Mouse (Mus musculus): Measurements from ENCODE around the gene Cacna2d3. TPM values are rescaled to one million over a fixed set of nuclear protein-coding genes. Genes with fewer than 3 reads are reported as not detected.
A peak's percentile ranks its signal among the peaks of the same experiment; 100 is the strongest.

The Cacna2d3 gene
- total RNA-seq, 2 experiments from 2014 or later, result 115 to 117 TPM

DNA sequence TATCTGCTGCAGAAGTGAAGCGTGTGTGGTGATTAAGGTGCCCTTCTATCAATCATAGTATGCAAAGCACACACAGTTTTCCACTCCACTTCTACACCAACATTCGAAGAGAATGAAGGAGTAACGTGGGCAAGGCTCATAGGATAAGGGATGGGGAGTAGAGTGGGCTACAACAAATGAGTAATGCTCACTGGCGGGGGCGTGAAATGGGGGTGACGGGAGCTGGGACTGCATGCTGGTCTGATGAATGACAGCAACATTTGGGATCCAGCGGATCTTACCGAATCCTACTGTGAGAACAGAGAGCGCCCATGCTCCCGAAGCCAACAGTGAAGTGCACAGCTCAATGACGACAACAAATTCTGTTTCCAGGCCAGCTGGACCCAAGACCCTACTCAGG lies 76.2 kb downstream of the Cacna2d3 start:
- no peak for DNase-seq (ENCODE audit: low spot score in 2 of 2)

DNA sequence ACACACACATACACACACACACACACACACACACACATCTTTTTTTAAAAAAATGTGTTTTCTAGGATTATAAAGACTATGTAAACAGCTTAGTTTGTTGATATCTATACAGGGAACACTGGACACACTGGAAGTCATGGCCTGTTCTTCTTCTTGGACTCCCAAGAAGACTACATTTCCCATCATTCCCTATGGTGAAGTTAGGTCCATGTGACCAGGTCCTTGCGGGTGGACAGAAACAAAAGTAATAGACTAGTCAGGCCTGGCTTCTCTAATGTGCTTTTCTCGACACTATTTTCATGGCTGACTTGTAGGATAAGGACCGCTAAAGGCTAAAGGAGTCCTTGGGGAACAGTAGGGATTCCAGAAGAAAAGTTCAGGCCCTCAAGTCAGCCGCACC lies 78.4 kb downstream of the Cacna2d3 start:
- DNase-seq (ENCODE audit: low spot score in 2 of 2), result no peak

DNA sequence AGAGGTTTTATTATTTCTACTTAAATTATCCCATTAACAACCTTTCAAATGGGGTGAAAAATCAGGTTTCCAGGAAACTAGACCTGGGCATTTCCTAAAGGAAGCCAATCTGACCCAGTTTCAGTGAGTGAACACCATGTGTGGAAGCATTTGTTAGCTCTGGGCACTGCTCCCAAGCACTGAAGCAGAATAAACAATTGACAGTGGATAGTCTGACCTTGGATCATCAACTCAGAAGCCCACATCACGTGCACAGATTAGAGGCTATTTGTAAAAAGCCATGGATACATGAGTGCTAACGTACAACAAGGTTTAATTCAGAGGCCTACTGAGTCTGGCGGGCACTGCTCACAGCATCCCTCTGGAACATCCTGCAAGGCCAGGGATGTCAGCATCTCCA lies 82.4 kb downstream of the Cacna2d3 start:
- DNase-seq (ENCODE audit: low spot score in 2 of 2), result no peak

DNA sequence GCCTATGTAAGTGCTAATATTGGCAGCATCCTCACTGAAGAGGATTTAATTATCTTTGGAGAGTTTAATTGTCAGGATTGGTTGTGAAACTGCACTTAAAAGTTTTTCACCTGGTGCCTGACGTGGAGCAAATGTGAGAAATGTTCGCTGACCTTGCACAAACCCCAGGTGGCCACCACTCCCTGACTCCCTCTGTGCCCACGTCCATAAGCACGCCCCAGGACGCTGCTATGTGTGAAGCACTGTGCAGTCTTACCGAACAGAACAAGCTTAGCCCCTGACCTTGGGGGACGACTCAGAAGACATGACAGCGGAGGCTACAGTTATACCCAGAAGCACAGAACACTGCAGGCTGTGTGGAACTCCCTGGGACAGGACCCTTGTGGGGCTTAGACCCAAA lies 93.5 kb downstream of the Cacna2d3 start:
- DNase-seq (ENCODE audit: low spot score in 2 of 2), result no peak

DNA sequence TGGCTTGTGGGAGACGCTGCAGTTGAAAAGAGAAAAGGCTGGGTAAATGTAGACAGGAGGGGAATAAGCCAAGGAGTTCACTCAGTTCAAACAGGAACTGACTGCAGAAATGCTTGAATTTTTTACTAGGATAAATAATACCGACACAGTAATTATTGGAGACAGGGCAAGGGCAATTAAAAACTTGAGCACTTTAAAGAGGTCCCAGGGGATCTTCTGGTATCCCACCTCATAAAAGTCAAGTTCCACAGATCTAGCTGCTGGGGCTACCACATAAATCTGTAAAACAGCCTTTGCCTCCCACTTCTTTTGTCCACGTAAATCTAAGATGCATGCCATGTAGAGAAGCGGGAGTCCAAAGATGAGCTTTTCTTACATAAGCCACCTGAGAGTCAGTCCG lies 109.2 kb downstream of the Cacna2d3 start:
- DNase-seq (ENCODE audit: low spot score in 2 of 2), result no peak

DNA sequence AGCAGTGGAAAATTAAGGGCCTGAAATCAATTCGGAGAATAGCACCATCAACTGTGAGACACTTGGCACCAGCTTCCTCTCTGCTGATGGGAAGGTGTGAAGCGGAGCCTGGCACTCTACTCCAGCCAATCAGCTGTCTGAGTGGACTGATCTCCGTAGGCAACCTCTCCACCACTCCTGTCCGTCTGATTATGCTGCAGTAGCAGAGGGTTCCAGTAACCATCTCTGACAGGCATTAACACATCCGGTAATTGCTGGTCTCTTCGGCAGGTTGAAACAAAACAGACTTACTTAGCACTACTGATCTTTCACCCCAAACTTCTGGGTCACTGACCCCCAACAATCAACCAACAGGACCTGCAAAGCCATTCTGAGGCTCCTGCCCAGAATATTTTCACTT lies 112.9 kb downstream of the Cacna2d3 start:
- no peak for DNase-seq (ENCODE audit: low spot score in 2 of 2)

DNA sequence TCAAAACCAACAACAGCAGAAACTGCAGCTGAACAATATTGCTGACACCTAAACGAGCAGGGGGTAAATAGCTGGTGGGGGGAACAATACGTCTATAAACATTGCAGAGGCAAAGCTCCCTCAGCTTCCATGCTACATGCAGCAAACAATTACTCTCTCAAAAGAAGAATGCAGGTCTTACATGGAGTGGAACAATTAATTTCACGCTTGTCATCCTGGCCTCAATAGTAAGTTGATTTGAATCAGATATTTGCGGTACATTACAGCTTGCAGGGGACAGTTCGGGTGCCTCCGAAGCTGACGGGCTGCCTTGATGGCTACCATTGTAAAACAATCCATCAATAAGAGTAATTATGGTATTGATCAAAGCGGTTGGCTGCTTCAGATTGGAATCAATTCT lies 122.2 kb downstream of the Cacna2d3 start:
- no peak for DNase-seq (ENCODE audit: low spot score in 2 of 2)

DNA sequence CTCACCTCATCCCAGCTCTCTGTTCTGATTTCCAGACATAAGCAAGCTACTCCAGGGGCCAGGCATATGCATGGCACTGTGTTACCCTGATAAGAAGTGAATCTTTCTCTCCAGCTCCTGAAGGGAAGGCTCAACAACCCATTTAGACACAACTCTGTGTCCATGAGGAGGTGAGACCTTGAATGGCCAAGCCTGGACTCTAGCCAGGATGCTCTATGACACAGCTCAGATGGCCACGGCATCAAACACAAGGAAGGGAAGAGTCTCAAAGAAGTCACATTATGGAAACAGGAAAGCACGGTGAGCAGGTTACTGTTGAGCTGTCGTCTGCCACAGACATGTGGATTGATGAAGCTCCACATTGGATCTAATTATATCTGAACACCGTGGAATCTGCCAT lies 128.8 kb downstream of the Cacna2d3 start:
- DNase-seq (ENCODE audit: low spot score in 2 of 2), result no peak

DNA sequence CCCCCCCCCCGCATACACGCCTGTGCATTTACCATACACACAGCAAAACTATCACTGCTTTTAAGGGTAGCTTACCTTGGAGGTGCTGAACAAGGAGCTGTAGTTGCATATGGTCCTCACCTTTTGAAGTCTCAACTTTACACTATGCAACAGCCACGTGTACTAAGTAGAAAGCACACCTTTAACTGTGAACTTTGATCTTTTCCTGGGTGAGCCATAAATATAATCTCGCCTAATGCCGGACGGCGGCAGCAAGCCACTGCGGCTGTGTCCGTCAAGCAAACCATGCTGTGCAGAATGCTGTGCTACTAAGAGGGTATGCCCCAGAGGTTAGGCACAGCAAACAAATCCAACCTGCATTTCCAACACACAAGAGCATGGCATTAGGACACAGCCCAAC lies 132.0 kb downstream of the Cacna2d3 start:
- DNase-seq (ENCODE audit: low spot score in 2 of 2), result no peak

DNA sequence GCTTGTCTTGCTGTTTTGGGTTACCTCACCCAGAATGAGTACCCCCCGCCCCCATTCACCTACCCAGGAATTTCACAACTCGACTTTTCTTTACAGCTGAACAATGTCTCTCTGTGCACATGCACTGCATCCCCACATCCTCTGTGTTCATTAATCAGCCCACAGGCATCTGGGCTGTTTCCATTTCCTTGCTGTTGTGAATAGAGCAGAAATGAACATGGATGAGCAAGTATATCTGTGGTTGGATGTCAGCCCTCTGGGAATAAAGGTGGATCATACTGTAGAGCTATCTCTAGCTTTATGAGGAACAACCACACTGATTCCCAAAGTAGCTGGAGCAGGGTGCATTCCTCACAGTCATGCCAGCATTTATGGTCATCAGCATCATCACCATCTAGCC lies 139.7 kb downstream of the Cacna2d3 start:
- no peak for DNase-seq (ENCODE audit: low spot score in 2 of 2)

DNA sequence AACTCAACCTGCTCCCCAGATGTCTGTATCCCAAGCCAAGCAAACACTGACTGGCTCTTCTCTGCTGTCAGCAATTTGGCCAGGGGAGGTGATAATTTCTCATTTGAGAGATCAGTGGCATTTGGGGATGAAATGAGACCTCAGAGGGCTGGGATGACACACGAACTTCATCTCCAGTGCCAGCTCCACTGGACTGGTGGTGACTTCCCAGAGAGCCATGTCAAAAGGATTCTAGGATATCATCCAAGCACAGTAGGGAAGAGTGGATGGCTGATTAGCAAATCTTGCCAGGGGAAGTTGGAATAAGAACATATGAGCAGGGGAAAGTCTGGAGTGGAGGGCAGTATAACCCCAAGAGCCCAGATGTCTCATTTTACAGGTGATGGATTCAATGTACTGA lies 143.9 kb downstream of the Cacna2d3 start:
- DNase-seq (ENCODE audit: low spot score in 2 of 2), result no peak

DNA sequence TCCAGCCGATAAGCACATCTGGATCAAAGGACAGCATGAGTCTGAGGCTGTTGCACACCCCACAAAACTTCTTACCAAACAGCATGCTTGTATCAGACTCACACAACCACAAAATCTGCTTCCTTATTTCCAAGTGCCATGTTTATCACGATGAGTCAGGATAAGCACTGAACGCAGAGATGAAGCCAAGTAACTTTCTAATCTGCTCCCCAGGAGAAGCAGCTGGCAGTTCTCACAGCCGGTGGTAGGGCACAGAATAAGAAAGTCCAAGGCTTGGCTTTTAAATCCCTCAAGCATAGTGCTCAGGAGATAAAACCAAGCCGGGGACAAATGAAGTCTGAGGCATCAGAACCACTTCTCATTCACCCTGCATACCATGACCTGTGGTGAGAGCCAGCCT lies 146.1 kb downstream of the Cacna2d3 start:
- peak in 1 of 2 experiments; percentile 19 for DNase-seq (ENCODE audit: low spot score in 2 of 2)

DNA sequence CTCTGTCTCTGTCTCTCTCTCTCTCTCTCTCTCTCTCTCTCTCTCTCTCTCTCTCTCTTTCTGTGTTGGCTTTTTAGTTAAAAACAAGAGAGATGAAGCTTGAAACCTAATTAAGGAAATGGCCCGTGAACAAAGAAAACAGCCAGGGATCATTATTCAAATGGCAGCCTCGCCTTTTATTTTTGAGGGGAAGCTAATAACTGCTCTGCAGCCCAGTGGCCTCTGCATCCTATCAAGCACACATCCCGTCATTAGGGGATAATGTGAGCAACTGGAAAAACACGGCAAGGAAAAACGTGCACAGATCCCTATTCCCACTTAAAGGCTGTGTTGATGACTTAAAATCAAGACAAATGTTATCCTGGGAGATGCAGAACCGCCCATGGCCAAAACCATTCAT lies 159.0 kb downstream of the Cacna2d3 start:
- no peak for DNase-seq (ENCODE audit: low spot score in 2 of 2)

DNA sequence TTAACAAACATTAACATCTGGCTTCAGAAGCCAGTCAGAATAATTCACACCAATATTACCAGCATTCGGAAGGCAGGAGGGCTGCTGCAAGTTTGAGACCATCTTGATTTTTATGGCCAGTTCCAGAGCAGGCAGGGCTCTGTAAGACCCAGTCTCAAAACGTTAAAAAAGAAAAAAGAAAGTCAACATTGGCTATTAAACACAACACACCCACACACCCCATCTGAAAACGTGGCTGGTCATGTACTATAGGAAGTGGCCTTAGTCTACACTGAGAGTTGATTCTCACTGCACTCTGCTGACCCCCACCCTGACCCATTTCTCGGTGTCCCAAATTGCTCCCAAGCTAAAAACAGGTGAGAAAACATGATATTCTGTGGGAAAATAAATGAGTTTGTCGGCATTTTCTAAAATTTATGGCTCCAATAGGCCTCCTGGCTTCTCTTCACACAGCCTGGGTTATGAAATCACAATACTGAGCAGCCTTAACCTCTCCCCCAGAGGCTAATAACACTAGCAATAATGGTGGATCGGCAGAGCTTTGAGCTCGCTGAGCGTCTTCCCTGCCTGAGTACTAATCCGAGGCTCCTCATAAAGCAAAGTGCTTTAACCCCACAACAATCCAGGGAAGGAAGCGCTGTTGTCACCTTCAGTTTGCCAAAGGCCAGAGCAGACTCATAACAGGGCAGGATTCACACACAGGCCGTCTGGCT lies 160.4 kb downstream of the Cacna2d3 start:
- no peak for DNase-seq (ENCODE audit: low spot score in 2 of 2)

DNA sequence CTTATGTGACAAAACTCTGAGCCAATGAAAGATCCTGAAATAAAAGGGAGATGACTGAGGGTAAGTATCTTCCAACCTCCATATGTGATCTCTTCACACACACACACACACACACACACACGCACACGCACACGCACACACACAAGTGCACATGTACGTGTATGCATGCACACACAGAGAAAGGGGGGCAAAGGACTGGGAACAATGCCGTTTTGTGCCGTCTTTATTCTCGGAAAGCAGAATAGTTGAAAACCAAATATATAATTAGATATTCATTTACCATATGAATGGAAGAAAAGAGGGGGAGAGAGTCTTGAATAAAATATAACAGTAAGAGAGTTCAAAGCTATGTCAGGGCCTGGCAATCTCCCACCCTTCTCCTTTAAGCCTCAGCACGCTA lies 163.2 kb downstream of the Cacna2d3 start:
- DNase-seq (ENCODE audit: low spot score in 2 of 2), result no peak

DNA sequence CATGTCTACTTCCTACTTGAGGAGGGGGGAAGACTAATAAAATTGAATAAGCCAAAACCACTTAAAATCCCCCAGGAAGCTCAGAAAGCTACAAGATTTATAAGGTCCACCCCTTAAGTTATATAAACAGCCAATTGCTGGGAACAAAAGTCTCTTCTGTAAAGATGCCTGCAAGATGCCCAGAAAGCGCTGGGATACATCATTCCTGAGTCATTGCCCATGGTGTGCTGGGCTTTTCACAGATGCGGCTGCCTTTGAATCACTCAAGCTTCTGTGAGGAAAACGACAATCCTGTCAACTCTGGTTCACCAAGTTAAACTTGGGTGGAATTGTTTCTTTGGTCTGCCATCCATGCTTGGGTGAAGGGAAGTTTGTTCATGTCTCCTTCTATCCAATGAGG lies 165.5 kb downstream of the Cacna2d3 start:
- no peak for DNase-seq (ENCODE audit: low spot score in 2 of 2)

DNA sequence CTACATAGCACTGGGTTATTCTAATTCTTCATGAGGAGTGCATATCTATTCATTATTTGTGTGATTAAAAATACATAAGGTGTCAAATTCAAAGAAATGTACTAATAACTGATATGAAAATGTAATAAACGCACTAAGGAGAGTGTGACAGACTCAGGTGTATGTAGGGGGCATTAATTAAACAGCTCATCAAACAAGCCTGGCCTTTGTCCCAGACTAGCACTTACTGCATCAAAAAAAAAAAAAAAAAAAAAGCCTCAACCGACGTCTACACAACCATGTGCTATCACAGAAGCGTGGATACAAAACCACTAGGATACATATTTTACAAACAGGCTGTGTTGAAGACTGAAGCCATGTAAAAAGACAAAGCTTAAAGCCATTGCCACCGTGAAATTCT lies 169.2 kb downstream of the Cacna2d3 start:
- no peak for DNase-seq (ENCODE audit: low spot score in 2 of 2)

DNA sequence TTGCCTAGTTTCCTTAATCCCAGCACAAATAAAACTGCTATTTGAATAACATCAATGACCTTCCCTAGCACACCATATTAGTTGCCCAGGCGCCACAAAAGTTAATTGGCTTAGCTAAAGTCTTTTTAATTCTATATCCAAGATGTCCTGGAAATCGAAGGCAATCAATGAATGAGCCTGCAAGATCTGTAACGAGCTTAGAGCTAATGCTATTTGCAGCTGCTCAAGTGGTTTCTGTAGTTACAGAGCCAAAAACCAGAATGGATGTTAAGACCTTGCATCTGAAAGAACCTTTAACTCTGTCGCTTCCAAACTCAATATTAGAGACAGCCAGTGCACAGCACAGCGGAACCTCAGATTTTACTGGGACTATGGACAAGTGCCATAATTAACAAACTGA lies 173.0 kb downstream of the Cacna2d3 start:
- DNase-seq (ENCODE audit: low spot score in 2 of 2), result no peak

DNA sequence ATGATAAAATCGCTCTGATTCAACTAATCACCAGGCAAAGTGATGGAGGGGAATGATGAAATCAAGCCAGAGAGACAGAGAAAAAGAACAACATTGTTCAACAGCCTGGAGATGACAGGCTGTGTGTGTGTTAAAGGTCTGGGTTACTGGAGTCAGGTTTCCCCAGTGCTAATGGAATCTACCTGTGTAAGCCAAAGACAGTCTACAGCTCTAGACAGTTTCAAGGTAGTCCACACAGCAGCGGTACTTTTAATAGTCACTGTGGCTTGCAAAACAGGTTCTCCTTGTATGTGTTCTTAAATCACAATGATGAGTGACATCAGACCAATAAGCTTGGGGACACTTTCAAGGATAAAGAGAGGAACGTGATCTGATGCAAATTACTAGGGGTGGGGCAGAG lies 191.1 kb downstream of the Cacna2d3 start:
- DNase-seq (ENCODE audit: low spot score in 2 of 2), result no peak

DNA sequence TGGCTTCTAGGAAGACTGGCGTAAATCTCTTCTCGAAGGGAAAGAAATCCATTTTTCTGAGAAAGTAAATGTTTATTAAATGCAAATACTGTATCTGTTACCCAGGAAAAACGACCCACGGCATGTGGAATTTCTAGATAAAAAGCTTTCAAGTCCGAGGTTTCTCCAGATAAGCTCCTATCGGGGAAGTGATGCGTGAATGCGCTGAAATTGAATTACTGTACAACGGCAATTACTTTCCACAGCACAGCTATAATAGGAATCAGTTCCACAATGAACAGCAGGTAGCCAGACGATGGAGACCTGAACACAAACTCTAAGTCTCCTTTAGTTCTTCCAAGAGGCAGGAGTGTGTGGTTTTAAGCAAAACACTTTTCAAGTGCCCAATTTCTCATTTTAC lies 193.0 kb downstream of the Cacna2d3 start:
- no peak for DNase-seq (ENCODE audit: low spot score in 2 of 2)

DNA sequence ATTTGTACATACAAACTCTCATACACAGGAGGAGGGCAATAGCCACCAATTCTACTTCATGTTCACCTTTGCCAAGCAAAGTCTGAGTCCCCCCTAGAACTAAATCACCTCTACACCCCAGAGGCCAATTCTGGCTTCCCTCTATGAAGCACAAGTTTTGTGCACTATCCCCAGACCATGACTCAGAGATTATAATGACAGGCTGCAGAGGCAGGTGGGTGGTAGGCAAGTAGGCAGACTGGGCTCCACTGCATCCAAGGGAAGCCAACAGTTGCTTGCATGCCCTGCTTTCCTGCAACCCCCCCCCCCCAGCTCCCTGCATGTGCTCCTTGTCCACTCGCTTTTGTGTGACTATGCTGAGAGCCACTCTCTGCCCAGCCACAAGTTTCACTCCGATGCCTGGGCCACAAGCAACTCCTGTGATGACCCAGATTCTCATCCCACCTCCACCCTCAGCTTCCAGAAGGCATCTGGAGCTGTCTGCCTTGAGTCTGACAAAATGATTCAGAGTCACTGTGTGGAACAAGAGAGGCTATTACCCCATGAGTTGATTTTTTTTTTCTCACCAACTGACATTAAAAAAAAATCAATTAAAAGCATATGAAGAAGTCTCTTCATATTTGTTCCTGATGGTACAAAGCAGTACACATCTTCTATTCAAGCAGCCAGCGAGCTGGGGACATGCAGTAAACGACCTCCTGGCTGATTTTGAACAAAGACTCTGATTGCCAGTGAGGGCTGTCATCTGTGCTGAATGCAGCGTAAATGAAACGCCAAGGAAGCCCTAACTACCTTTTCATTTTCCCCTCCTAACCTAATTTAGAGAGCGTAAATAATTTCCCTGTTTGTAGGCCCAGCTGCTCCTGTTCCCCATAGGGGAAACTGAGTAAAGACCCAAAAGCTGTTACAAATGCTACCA lies 201.7 kb downstream of the Cacna2d3 start:
- no peak for DNase-seq (ENCODE audit: low spot score in 2 of 2)

DNA sequence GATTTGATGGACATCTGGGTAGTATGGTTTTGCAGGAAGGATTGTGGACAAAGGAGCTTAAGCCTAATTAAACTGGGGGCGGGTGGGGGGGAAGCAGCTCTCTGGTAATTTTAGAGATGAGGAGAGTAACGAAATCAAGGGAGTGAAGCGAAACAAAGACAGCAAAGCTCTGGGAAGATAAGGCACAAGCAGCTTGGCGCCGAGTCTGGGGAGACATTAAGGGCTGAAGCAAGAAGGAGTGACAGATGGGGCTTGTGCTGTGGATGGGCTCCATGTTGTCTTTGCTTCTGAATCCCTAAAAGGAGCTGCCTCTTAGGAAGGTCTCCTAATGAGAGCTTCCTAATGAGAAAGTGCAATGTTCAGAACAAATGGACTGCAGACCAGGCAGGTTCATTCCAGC lies 219.0 kb downstream of the Cacna2d3 start:
- no peak for DNase-seq (ENCODE audit: low spot score in 2 of 2)
